Mouse (Mus musculus) bone marrow macrophage, adult 2 months (primary cell): Measurements from ENCODE around the gene Neurod1.

Source experiments
- CTCF ChIP-seq: IDR thresholded peaks from 2 replicates; pipeline ENCODE4 v1.5.1; 2012; ENCODE audit warnings: low read depth, mild to moderate bottlenecking, low read length, moderate library complexity
- POLR2A ChIP-seq: IDR thresholded peaks from 2 replicates; pipeline ENCODE4 v1.6.1; 2012; ENCODE audit warnings: mild to moderate bottlenecking, low read depth, low read length, borderline replicate concordance

DNA sequence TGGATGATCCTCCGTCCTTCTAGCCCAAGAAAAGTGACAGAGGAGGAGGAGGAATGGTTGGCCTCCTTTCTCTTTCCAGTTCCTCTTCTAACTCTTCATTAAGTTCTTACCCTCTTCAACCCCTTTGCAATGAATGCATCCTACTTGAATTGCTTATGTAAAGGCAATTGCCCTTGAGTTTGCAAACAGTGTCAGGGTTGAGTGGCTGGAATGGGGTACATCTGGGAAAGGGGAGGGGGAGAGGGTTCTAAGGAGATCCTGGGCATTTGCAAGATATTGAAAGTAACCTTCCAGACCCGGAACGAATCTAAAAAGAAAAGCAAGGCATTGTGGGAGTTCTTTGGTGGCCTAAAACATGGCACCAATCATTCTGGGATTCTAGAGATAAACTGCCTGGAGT, 1.4 kb upstream of the Neurod1 start:
- TF ChIP-seq CTCF (no peak), POLR2A (no peak)
